Mouse (Mus musculus) left cerebral cortex, postnatal 10 days (tissue): ENCODE measurements around the gene Ipmk. TPM values are rescaled to one million over a fixed set of nuclear protein-coding genes. Genes with fewer than 3 reads are reported as not detected.

Source experiments
- DNase-seq, 2 experiments: peaks; one replicate each; pipeline ENCODE4 v3.0.0; 2021 to 2022; ENCODE audit warnings: low spot score in 2 of 2, mixed read lengths in 1 of 2; ENCODE audit errors: extremely low spot score in 1 of 2
- intact Hi-C: fragments of 180-260 bp; cut with DNase I; formaldehyde crosslinking; loops from one replicate; pipeline ENCODE4 v1.15.1; 2025
- total RNA-seq, 2 experiments: library from RNA; stranded (reverse); gene quantifications; 2 replicates each; pipeline ENCODE4 v1.2.3; 2021

The Ipmk gene
- 10 to 100 TPM; 32.1 to 34.7 TPM for total RNA-seq

DNA sequence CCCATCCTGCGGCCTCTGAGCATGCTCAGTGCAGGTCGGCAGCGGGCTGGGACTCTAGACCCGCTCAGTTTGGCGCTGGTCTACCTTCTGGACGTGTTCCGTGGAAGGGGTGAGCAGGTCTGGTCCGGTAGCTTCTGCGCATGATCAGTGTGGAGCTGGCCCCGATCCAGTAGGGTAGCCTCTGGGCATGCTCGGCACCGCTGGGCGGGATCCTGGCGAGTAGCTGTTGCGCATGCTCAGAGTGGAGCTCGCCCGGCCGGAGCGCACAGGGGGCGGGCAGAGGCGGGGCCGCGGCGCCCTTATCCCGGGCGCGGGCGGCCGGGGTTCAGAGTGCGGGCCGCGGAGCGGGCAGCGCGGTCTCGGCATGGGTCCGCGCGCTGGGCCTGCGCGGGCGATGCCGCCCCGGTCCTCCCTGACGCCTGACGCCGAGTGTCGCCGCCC lies at the start of gene Ipmk:
Gene Ipmk (plus strand): TSS at position 255 of the 441 bp plus-strand sequence.
- DNase-seq: peak; percentile 98 to 99
- intact Hi-C loops: no loop called here

DNA sequence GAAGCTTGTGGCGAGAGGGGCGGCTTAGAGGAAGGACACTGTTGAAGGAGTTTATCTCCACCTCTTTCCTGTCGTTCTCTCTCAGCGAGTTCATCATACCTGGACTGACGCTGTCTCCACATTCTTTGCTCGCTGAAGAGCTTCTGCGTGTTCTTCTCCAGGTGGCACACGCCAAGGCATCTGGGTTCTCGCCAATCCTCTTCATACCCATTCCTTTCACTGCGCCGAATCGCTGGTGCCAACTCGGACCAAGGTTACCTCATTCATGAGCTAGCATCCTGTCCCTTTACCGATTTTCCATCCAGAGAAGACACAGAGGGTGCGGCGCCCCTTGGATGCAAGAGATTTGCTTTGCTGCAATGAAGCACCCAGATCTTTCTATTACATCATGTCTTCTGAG lies 47.4 kb upstream of the Ipmk start:
- no peak for DNase-seq
- intact Hi-C loops: no loop called here

DNA sequence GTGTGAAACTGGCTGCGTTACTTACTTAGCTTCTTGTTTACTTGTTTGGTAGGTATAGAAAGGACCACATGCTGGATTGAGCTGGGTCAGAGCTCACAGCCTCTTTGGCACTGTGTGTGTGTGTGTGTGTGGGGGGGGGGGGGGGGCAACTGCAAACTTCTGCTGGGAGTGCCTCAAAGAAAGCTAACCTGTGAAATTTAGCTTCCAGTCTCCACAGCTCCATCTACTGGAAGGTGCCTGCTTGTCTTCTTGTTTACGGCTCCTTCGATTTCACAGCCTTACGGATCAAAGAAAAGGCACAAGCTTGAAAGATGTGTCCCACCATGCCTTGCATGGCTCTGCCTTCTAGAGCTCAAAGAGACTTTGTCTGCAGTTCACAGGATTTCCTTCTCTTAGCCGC lies 45.1 kb upstream of the Ipmk start:
- no peak for DNase-seq
- intact Hi-C loops: no loop called here

DNA sequence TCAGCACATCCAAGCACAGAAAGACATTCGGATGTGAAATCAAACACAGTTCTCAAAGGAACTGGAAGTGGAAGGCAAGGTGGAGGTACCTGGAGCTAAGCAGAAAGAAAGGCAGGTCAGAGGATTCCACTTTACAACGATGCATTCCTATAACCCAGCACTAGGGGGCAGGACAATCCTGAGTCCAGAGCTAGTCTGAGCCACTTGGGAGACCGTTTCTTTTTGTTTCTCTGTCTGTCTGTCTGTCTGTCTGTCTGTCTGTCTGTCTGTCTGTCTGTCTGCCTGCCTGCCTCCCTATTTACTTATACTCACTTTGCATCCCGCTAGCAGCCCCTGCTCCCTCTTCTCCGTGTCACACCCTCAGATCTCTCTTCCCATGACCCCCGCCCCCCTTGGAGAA lies 41.4 kb upstream of the Ipmk start:
- no peak for DNase-seq
- intact Hi-C loops: no loop called here

DNA sequence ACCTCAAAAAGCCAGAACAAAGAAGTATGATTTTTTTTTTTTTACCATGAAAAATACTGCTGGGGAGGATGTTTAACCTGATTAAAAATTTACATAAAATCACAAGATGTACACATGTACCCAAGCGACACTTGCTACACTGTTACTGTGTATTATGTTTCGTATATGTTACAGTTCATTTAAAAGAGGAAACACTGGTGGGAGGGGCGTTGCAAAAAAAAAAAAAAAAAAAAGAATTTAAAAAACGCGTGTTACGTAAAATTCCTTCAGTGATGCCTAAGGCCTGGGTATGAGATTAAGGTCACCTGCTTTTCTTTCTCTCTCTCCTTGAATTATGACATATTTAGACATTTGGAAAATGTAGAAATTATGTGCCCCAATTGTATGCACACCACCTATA lies 40.8 kb upstream of the Ipmk start:
- DNase-seq: no peak
- intact Hi-C loops: no loop called here

DNA sequence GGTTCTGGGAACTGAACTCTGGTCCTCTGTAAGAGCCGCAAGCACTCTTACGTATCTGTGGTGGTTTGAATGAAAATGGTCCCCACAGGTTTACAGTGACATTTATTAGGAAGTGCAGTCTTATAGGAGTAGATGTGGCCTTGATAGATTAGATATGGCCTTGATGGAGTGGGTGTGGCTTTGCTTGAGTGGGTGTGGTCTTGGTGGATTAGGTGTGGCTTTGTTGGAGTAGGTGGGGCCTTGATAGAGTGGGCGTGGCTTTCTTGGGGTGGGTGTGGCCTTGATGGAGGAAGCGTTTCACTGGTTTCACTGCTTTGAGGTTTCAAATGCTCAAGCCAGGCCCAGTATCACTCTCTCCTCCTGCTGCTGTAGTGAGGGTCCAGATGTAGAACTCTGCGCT lies 39.4 kb upstream of the Ipmk start:
- intact Hi-C loops: no loop called here
- no peak for DNase-seq

DNA sequence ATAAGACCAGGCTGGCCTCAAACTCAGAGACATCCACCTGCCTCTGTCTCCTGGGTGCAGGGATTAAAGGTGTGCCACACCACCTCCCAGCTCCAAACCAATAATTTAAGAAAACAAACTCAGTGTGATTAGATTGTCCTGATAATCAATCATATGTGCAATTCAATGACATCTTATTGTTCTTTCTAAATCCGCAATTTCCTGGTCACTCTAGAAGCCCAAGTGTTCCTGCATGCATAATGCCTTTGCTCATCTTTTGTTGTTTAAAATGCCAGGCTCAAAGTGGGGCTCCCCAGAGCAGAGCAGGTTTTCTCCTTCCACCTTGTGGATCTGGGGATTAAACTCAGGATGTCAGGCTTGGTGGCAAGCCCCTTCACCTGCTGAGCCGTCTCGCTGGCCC lies 37.3 kb upstream of the Ipmk start:
- intact Hi-C loops: no loop called here
- DNase-seq: no peak

DNA sequence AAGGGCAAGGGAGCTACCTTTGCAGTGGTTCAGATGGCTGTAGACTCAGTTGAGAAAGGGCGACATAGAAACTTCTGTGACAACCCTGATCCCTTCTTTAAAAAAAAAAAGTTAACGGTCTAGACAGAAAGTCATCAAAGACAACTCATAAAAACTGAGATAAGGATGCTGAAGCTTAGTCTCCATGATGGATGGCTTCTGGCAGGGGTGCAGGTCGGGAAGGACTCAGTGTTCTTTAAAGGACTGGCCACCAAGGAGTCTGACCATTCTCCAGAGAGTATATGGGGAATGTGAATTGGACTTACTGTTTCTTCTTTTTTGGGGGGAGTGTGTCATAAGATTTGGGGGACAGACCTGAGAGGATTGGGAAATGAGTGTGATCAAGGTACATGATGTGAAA lies 33.0 kb upstream of the Ipmk start:
- intact Hi-C loops: no loop called here
- no peak for DNase-seq

DNA sequence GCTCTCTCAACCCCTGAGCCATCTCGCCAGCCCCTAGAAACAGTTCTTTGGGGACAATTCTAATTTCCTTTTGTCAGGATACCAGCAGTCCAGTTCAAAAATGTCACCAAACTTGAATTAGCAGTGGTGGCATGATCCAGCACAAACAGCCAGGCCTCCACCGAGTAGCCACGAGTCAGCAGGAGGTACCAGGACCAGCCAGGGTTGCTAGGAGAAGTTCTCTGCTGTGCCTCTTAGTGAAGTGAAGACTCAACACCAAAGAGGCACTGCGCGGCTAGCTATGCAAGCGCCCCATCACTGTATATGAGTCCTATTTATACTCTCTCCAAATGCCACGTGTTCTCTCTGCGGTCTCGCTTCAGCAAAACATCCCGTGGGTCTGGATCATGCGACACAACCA lies 31.5 kb upstream of the Ipmk start:
- intact Hi-C loops: no loop called here
- DNase-seq: no peak

DNA sequence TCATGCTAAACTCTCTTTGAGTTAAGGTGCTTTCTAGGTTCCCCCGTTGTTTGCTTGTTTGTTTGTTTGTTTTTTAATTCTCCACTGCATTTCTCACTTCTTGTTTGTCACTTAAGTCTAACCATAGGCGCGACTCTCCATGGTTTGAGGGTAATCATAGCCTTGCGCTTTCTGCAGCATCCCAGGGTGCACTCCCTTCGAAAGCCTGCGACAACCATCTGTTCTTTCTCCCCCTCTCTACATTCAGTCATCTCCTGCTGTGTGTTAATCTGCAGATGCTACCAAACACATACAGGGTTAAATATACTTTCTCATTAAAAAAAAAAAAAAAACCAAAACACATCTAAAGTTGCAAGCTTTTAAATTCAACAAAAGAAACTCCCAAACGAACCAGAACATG lies 31.1 kb upstream of the Ipmk start:
- no peak for DNase-seq
- intact Hi-C loops: no loop called here

DNA sequence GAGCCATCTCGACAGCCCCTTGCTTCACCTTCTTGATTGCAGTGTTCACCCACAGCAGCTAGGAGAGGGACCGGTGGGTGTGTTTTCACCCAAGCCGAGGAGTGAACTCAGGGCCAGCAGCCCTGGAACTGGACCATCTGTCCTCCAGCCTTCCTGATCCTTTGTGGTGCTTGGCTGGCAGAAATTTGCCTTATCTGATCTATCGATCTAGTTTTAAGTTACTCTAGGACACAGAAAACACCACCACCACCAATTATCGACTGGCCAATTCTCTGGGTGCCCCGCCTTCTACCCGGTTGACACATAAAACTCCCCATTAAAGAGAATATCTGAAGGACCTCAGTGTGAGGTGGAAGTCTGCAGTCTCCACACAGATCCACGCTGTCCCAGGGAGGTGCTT lies 23.9 kb upstream of the Ipmk start:
- intact Hi-C loops: no loop called here
- no peak for DNase-seq

DNA sequence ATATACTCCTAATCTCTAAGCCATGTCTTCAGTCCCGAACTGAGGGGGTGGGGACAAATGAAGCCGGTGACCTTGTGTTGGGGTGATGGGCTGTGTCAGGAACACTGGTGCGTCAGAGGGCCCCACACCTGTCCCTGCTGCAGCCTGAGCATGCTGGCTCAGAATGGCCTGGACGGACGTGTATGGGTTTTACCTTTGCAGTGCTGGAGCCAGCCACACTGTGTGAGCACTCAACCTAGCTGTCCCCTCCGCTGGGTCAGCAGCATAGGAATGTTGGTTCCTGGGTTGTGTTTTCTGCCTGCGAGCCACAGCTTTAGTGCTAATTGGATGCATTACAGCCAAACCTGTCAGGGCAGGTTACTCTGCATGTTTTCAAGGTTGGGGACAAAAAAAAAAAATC lies 21.4 kb upstream of the Ipmk start:
- intact Hi-C loops: loop anchor here (2.0 kb wide), 1 partner anchor 75 kb away; no protein-coding TSS in a partner anchor

DNA sequence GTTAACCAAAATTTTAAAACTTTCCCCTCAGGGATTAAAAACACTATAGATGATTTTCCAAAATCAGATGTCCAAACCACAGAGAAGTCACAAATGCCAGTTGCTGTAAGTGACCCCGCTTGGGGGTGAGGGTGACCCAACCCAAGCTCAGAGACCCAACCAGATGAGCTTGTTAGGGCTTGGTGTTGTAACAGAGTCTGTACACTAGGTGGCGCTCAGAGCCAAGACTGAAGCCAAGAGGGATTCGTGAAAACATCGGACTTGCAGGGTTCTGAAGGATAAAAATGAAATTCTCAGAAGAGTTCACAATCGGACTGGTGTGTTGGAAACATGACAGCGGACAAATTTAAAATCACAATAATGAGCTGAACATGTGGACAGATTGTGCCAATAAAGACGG lies 20.8 kb upstream of the Ipmk start:
- intact Hi-C loops: loop anchor here (2.0 kb wide), 1 partner anchor 74 kb away; no protein-coding TSS in a partner anchor
- DNase-seq: peak; percentile 67 to 69

More for the DNA sequence above, 21.4 kb upstream of the Ipmk start:
- no peak for DNase-seq

DNA sequence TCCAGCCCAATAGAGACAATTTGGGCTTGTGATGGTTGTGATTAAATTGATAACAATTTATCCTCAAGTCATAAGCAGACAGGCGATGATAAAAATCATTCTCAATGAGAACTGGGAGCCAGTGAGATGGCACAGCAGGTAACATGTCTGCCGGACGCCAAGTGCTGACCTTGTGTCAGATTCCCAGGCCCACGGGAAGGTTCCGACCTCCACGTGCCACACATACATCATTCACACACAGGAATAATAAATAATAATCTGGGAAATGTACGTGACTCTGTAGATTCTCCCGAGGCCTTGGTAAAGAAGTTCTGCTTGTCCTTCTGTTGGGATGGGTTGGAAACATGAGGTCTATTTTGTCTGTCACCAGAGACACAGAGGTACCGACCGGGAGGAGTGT lies 20.2 kb upstream of the Ipmk start:
- intact Hi-C loops: loop anchor here (2.0 kb wide), 1 partner anchor 73 kb away; no protein-coding TSS in a partner anchor
- DNase-seq: no peak

DNA sequence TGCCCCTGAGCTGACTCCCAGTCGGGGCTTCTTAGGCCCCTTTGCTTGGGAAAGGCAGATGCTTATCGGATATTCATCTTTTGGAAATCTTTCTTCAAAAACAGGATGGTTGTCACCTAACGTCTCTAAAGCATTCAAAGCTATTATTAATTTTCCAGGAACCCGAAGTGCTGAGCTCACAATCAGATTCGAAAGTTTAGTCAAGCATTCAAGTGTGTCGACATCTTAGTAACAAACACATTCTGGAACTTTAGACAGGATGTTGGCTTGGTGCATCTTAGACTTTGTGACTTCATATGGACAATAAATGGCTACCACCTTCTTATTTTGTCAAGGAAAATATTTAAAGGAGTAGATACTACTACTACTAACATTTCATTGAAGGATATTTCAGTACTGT lies 19.2 kb upstream of the Ipmk start:
- no peak for DNase-seq
- intact Hi-C loops: no loop called here

DNA sequence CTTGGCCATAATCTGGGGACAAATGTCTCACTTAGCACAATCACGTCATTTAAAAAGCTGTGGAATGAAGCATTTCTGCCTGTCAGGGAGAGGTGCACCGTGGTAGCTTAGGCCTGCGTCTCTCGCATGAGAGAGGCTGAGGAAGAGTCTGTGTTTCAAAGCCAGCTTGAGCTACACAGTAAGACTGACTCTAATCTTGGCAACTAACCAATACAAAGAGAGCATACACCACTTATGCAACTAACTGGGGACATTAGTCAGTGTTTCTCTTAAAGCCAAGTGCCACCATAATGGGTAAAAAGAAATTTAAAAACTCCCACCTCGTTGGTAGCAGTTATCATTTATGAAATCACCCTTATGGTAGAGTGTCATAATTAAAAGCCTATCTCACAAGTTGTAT lies 18.7 kb upstream of the Ipmk start:
- intact Hi-C loops: no loop called here
- DNase-seq: no peak

DNA sequence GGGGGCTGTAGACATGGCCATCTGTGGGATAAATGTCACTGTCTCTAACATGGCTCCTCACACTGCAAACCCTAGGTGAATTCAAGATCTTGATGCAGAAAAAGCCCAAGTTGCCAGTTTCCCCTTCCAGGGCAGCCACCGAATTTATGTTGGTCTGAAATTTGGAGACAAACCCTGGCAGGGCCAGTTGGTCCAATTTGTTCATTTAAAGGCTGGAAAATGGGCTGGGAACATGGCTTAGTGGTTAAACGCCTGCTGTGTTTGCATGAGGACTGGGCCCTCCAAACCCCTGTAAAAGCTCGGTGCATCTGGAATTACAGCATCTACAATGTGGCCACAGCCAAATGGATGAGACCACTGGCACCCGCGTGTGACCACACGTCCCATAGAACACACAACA lies 18.3 kb upstream of the Ipmk start:
- intact Hi-C loops: no loop called here
- no peak for DNase-seq

DNA sequence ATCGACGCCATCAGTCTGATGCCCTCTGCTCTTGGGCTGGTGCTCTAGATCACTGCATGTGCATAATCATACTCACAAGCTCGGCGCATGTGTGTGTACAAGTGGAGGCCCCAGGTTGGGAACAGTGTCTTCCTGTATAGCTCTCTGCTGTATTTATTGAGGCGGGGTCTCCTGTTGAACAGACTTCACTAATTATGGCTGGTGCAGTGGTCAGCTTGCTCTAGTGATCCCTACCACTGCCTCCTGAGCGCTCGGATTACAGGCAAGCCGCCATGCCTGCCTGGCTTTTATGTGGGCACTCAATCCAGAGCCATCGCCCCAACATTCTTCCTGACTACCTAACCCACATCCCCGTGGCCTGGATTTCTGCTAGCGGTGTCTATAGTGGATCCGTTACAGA lies 17.5 kb upstream of the Ipmk start:
- no peak for DNase-seq
- intact Hi-C loops: no loop called here

DNA sequence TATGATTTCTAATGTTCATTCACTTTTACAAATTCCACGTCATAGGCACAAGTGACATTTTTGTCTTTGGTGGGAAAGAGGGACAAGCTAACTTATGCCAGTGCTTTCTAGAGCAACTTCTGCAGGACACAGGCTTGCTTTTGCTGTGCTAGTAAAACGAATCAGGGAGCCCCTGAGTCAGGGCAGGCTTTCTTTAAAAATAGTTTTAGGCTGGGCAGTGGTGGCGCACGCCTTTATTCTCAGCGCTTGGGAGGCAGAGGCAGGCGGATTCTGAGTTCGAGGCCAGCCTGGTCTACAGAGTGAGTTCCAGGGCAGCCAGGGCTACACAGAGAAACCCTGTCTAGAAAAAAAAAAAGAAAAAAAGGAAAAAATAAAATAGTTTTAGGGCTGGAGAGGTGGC lies 15.7 kb upstream of the Ipmk start:
- DNase-seq: no peak
- intact Hi-C loops: no loop called here

DNA sequence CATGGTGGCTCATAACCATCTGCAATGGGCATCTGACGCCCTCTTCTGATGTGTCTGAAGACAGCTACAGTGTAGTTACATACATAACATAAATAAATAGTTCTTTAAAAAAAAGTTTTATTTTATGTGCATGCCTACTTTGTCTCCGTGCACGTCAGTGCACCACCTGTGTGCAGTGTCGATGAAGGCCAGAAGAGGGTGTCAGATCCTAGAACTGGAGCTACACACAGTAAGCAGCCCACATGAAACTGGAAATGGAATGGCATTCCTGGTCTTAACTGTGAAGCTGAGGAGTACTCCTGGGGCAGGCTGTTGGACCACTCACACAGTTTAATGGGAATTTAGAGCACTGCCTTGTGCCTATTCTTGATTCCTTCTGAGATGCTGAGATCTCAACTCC lies 15.2 kb upstream of the Ipmk start:
- DNase-seq: no peak
- intact Hi-C loops: no loop called here

DNA sequence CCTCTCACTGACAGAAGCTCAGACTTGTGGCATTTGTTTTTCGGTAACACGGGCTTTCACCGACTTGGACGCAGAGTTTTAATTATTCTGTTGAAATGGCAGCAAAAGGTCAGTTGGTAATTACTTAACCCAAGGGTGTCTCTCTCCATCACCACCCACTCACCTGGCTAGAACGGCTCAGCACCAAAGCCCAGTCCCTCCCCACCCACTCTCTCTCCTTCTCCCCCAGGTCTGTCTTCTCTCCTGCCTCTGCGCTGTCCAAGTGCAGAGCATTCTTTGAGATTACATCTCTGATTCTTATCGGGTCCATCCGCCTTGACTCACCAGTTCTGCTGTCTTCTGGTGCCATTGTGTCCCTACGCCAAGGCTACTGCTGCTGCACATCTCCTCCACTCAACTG lies 14.7 kb upstream of the Ipmk start:
- DNase-seq: no peak
- intact Hi-C loops: no loop called here

DNA sequence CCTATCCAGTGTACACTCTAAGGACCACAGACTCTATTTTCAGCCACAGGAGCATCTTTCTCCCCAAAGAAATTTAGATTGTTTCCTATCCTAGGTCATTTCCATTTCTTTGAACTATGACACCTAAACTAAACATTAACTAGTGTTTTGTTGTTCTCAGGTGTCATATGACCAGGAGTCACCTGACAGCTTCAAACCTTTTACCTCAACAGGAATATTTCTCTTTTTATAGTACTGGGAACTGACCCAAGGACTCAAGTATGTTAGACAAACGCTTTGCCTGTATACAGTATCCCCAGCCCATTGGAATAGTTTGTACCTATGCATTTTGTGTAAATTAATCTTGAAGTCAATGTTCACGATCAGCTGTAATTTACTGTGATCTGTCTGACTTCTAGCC lies 9.8 kb upstream of the Ipmk start:
- no peak for DNase-seq

More for the DNA sequence above, 9.8 kb upstream of the Ipmk start:
- intact Hi-C loops: no loop called here
